Mouse (Mus musculus) left cerebral cortex, postnatal 14 days (tissue): Measurements from ENCODE around the gene Appbp2. TPM values are rescaled to one million over a fixed set of nuclear protein-coding genes. Genes with fewer than 3 reads are reported as not detected.
A peak's percentile ranks its signal among the peaks of the same experiment; 100 is the strongest.

Experiments used
- DNase-seq, 2 experiments: peaks; one replicate each; pipeline ENCODE4 v3.0.0; 2021 to 2022; ENCODE audit warnings: low spot score in 2 of 2, mixed read lengths in 1 of 2
- intact Hi-C: fragments of 180-260 bp; cut with DNase I; formaldehyde crosslinking; loops from one replicate; pipeline ENCODE4 v1.15.1; 2025
- total RNA-seq, 2 experiments: library from RNA; stranded (reverse); gene quantifications; 2 replicates each; pipeline ENCODE4 v1.2.3; 2021

The Appbp2 gene
- total RNA-seq, 2 experiments from 2014 or later: 62.9 to 65.2 TPM

GRCm38 (mm10) chr11:85234363-85234989, 454 bp downstream of the Appbp2 start:
- peak; percentile 76 to 83 for DNase-seq
- intact Hi-C loops: loop anchor here (5.0 kb wide), 1 partner anchor 78 kb away; the partner anchor contains the start of gene Ppm1d

GRCm38 (mm10) chr11:85233676-85234210, 1.2 kb downstream of the Appbp2 start:
- intact Hi-C loops: loop anchor here (5.0 kb wide), 1 partner anchor 79 kb away; the partner anchor contains the start of gene Ppm1d

GRCm38 (mm10) chr11:85223248-85223647, 11.7 kb downstream of the Appbp2 start:
- no peak for DNase-seq
- intact Hi-C loops: no loop called here

More at GRCm38 (mm10) chr11:85233676-85234210, 1.2 kb downstream of the Appbp2 start:
- no peak for DNase-seq

GRCm38 (mm10) chr11:85222561-85222960, 12.4 kb downstream of the Appbp2 start:
- no peak for DNase-seq
- intact Hi-C loops: no loop called here

- intact Hi-C loops: no loop called here
Observed at GRCm38 (mm10) chr11:85219014-85219413, 15.9 kb downstream of the Appbp2 start.

GRCm38 (mm10) chr11:85214679-85215078, 20.3 kb downstream of the Appbp2 start:
- intact Hi-C loops: no loop called here

More at GRCm38 (mm10) chr11:85219014-85219413, 15.9 kb downstream of the Appbp2 start:
- DNase-seq: no peak

GRCm38 (mm10) chr11:85213215-85213614, 21.7 kb downstream of the Appbp2 start:
- intact Hi-C loops: no loop called here
- no peak for DNase-seq

More at GRCm38 (mm10) chr11:85214679-85215078, 20.3 kb downstream of the Appbp2 start:
- DNase-seq: no peak

GRCm38 (mm10) chr11:85211151-85211550, 23.8 kb downstream of the Appbp2 start:
- intact Hi-C loops: no loop called here
- DNase-seq: no peak

- intact Hi-C loops: no loop called here
- no peak for DNase-seq
Observed at GRCm38 (mm10) chr11:85206231-85206630, 28.7 kb downstream of the Appbp2 start.

- intact Hi-C loops: no loop called here
- no peak for DNase-seq
Observed at GRCm38 (mm10) chr11:85198906-85199305, 36.0 kb downstream of the Appbp2 start.

GRCm38 (mm10) chr11:85196046-85196445, 38.9 kb downstream of the Appbp2 start:
- intact Hi-C loops: no loop called here
- no peak for DNase-seq

- intact Hi-C loops: no loop called here
- DNase-seq: no peak
Observed at GRCm38 (mm10) chr11:85194206-85194605, 40.7 kb downstream of the Appbp2 start.

GRCm38 (mm10) chr11:85190741-85191140, 44.2 kb downstream of the Appbp2 start:
- DNase-seq: no peak
- intact Hi-C loops: no loop called here

- intact Hi-C loops: loop anchor here (10.0 kb wide), 1 partner anchor 174 kb away; no protein-coding TSS in a partner anchor
Observed at GRCm38 (mm10) chr11:85189110-85189509, 45.8 kb downstream of the Appbp2 start.

GRCm38 (mm10) chr11:85184839-85185238, 50.1 kb downstream of the Appbp2 start:
- DNase-seq: no peak
- intact Hi-C loops: loop anchor here (5.0 to 10.0 kb wide), 2 partner anchors 170 to 268 kb away; partner anchors contain the start of gene Znhit3

More at GRCm38 (mm10) chr11:85189110-85189509, 45.8 kb downstream of the Appbp2 start:
- DNase-seq: no peak

GRCm38 (mm10) chr11:85184082-85184481, 50.8 kb downstream of the Appbp2 start:
- peak in 1 of 2 experiments; percentile 24 for DNase-seq
- intact Hi-C loops: loop anchor here (5.0 to 10.0 kb wide), 2 partner anchors 169 to 267 kb away; partner anchors contain the start of gene Znhit3

GRCm38 (mm10) chr11:85183284-85183779, 51.6 kb downstream of the Appbp2 start:
- DNase-seq: no peak
- intact Hi-C loops: loop anchor here (5.0 to 10.0 kb wide), 2 partner anchors 169 to 266 kb away; partner anchors contain the start of gene Znhit3

GRCm38 (mm10) chr11:85182617-85183283, 52.2 kb downstream of the Appbp2 start:
- intact Hi-C loops: loop anchor here (5.0 to 10.0 kb wide), 2 partner anchors 168 to 265 kb away; partner anchors contain the start of gene Znhit3
- DNase-seq: peak; percentile 74 to 80

GRCm38 (mm10) chr11:85178413-85178812, 56.5 kb downstream of the Appbp2 start:
- intact Hi-C loops: no loop called here
- DNase-seq: no peak

GRCm38 (mm10) chr11:85177761-85178160, 57.2 kb downstream of the Appbp2 start:
- no peak for DNase-seq
- intact Hi-C loops: no loop called here
